Mouse (Mus musculus) kidney, embryonic 16.5 days (tissue): Measurements from ENCODE around the gene Lrrc23. TPM values are rescaled to one million over a fixed set of nuclear protein-coding genes. Genes with fewer than 3 reads are reported as not detected.
A peak's percentile ranks its signal among the peaks of the same experiment; 100 is the strongest.
"Not testable (repeated sequence)": the region's sequence is repeated elsewhere in the genome, so short reads cannot be mapped to it uniquely, and the experiment has no call there.

Experiments
- ATAC-seq: fragments of 200-750 bp; cut with Nextera tagmentation; 2 replicates; pipeline ENCODE4 v1.8.0; 2017; ENCODE audit warnings: moderate TSS enrichment; ENCODE audit not compliant: low FRiP score, low TSS enrichment
- H3K27ac ChIP-seq: fragments of 300-500 bp; sonication (generic); 2 replicates; pipeline ENCODE4 v1.5.1; 2014; ENCODE audit warnings: low read length
- H3K27me3 ChIP-seq: fragments of 300-500 bp; sonication (generic); 2 replicates; pipeline ENCODE4 v1.6.1; 2014; ENCODE audit warnings: low read length, control low read depth, mixed read lengths; ENCODE audit not compliant: insufficient read depth
- H3K36me3 ChIP-seq: fragments of 300-500 bp; sonication (generic); 2 replicates; pipeline ENCODE4 v1.6.1; 2014; ENCODE audit warnings: low read length, control low read depth, mixed read lengths; ENCODE audit not compliant: insufficient read depth
- H3K4me1 ChIP-seq: fragments of 300-500 bp; sonication (generic); 2 replicates; pipeline ENCODE4 v1.6.1; 2014; ENCODE audit warnings: low read length, control low read depth, mixed read lengths; ENCODE audit not compliant: insufficient read depth
- H3K4me2 ChIP-seq: fragments of 300-500 bp; sonication (generic); replicated peaks from 2 replicates; pipeline ENCODE4 v1.6.1; 2014; ENCODE audit warnings: low read depth, low read length
- H3K4me3 ChIP-seq: fragments of 300-500 bp; sonication (generic); 2 replicates; pipeline ENCODE4 v1.5.1; 2014; ENCODE audit warnings: mild to moderate bottlenecking, low read length
- H3K9ac ChIP-seq: fragments of 300-500 bp; sonication (generic); replicated peaks from 2 replicates; pipeline ENCODE4 v1.6.1; 2014; ENCODE audit warnings: low read length
- H3K9me3 ChIP-seq: fragments of 300-500 bp; sonication (generic); 2 replicates; pipeline ENCODE4 v1.6.1; 2016; ENCODE audit warnings: low read length, control low read depth
- WGBS: fragments of 180-500 bp; shearing (Covaris S2); extraction: QIAGEN DNeasy Blood & Tissue Kit; methylation state at CpG from one replicate; pipeline ENCODE4 v1.1.7; 2014; 5-methylcytosine and 5-hydroxymethylcytosine counted together
- polyA plus RNA-seq: library from polyadenylated mRNA; unstranded; fragments of >200 nt; fragmentation: Nextera tagmentation; extraction: Ambion mirVana; gene quantifications from 2 replicates; pipeline ENCODE4 v1.2.1, GENCODE M21; 2015

The Lrrc23 gene
- polyA plus RNA-seq, 1 experiment from 2014 or later, result 1.0 TPM

DNA sequence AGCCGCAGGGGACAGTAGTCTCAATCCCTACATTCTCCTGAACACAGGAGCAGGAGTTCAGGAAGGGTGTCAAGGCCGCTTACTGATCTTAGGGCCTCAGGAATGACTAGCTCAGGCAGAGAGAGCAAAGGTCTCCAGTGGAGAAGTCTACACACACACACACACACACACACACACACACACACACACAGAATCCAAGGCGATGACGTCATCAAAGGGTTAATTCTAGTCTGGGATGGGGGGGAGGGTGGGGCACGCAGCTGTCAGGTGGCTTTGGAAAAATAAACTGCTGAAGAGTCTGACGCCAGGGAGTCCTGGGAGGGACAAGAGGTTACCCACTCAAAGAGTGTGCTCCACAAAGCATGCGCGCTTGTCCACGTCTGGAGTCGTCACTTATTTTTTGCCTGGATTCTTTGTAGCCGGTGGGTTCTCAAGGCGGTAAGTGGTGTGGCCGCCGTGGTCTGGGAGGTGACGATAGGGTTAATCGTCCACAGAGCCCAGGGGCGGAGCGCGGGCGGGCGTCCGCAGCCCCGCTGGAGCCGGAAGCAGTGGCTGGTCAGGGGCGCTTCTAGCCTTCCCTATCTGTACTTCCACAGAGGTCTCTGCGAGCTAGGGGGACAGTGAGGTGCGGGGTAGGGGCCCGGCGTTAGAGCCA, 29.0 kb upstream of the Lrrc23 start, which contains the start of gene Spsb2:
Gene Spsb2, plus strand, starts transcription at position 304 of the 655 bp plus-strand sequence.
- Histone ChIP-seq H3K9me3 (no peaks in the 10 kb centered on the region), H3K36me3 (peaks cover 11% of the 10 kb centered on the region), H3K27ac (peak within 1 kb of the TSS; percentile 98), H3K27me3 (no peaks in the 10 kb centered on the region), H3K4me2 (peak within 1 kb of the TSS; percentile 98), H3K9ac (peak within 1 kb of the TSS; percentile 86), H3K4me3 (peak within 1 kb of the TSS; percentile 72), H3K4me1 (peaks cover 37% of the 10 kb centered on the region)
- peak; percentile 71 for ATAC-seq
- 3% methylated on average over 29 of the region's 29 CpGs for WGBS

GRCm38 (mm10) chr6:124807986-124808357, 28.4 kb upstream of the Lrrc23 start:
- Histone ChIP-seq H3K27ac (peak overlapping the region; percentile 98), H3K9me3 (no peaks in the 10 kb centered on the region), H3K36me3 (peaks cover 11% of the 10 kb centered on the region), H3K4me3 (peak overlapping the region; percentile 72), H3K4me2 (peak overlapping the region; percentile 98), H3K4me1 (peaks cover 36% of the 10 kb centered on the region), H3K27me3 (no peaks in the 10 kb centered on the region), H3K9ac (peak overlapping the region; percentile 86)
- ATAC-seq, result no peak
- 71% methylated on average over 6 of the region's 6 CpGs for WGBS

- no peak overlapping the region for H3K4me3 ChIP-seq
- WGBS, result 85% methylated on average over 4 of the region's 4 CpGs
- H3K36me3 ChIP-seq, result peaks cover 11% of the 10 kb centered on the region
- peaks cover 30% of the 10 kb centered on the region for H3K4me1 ChIP-seq
- H3K27ac ChIP-seq, result no peak overlapping the region
- H3K27me3 ChIP-seq, result no peaks in the 10 kb centered on the region
- H3K9ac ChIP-seq, result no peak overlapping the region
- H3K9me3 ChIP-seq, result no peaks in the 10 kb centered on the region
- H3K4me2 ChIP-seq, result no peak overlapping the region
- ATAC-seq, result no peak
Measured at GRCm38 (mm10) chr6:124807366-124807765, 27.8 kb upstream of the Lrrc23 start.

- Histone ChIP-seq H3K4me3 (peak overlapping the region; percentile 56; the same call in 1 of the 2 replicates), H3K27ac (peak overlapping the region; percentile 98), H3K36me3 (peaks cover 3% of the 10 kb centered on the region), H3K9me3 (no peaks in the 10 kb centered on the region), H3K27me3 (no peaks in the 10 kb centered on the region), H3K4me2 (peak overlapping the region; percentile 83), H3K4me1 (peaks cover 22% of the 10 kb centered on the region), H3K9ac (peak overlapping the region; percentile 3; the same call in 1 of the 2 replicates)
- ATAC-seq, result no peak
- WGBS, result 75% methylated on average over 7 of the region's 7 CpGs
Measured at GRCm38 (mm10) chr6:124806446-124807140, 27.1 kb upstream of the Lrrc23 start.

DNA sequence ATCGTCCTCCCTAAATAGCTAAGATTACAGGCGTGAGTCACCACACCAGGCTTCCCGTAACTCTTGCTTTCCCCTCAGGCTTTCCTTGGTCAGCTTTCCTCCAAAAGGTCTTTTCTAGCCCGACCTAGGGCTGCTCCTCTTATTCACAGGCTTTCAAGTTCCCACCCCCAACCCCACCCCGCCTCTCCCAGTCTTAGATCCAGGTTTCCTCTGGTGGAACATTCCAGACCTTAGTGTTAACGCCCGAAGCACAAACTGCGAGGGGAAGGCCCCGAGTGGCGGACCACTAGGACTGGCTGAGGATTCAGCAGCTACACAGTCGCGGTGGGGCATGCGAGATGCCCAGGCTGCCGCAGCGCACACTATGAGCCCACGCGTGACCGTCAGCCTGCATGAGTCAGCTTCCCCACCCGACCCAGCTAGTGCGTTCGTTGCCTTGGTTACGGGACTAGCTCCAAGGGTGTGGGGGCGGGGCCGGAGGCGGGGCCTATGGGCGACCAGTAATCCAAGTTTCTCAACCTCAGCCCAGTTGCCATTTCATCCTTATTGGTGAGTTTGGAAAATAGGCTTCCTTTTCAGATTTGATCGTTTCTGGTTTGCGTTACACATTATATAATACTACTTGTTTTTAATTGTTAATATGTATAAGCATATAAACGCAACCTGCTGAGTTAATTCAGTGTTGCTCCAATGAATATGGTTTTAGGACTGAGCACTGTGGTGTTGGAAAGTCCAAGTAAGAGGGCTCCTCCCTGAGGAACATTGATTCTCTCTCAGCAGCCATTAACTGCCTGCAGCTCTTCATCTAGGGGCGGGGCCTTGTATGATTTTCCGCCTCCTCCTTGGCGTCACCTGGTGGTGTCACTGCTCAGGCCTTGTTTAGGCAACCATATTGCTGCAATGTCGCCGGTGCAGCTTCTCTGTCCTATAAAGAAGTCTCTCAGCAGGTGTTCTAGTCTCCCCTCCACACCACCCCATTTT, 26.1 kb upstream of the Lrrc23 start:
- Histone ChIP-seq H3K4me1 (peaks cover 22% of the 10 kb centered on the region), H3K27ac (peak overlapping the region; percentile 98), H3K36me3 (no peaks in the 10 kb centered on the region), H3K9me3 (no peaks in the 10 kb centered on the region), H3K4me2 (peak overlapping the region; percentile 83), H3K9ac (peak overlapping the region; percentile 72), H3K4me3 (peak overlapping the region; percentile 56), H3K27me3 (no peaks in the 10 kb centered on the region)
- under 1% methylated on average over 34 of the region's 34 CpGs for WGBS
- ATAC-seq, result peak; percentile 72

DNA sequence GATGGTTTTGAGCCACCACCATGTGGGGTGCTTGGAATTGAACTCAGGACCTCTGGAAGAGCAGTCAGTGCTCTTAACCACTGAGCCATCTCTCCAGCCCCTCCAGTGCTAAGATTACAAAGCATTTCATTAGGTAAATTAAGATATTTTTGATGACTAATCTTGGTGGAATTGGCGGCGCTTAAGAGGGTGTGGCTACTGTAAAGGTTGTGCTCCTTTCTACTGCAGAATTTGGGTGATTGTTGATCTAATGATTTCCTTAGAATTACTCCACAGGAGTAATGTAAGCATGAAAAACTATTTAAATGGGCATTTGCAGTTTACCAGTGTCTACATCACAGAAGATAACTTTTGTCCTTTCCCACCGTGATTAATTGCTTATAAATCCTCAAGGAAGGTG, 24.8 kb upstream of the Lrrc23 start:
- no peaks in the 10 kb centered on the region for H3K27me3 ChIP-seq
- H3K36me3 ChIP-seq, result no peaks in the 10 kb centered on the region
- ATAC-seq, result no peak
- peak overlapping the region; percentile 98; the same call in 1 of the 2 replicates for H3K27ac ChIP-seq
- peaks cover 12% of the 10 kb centered on the region for H3K4me1 ChIP-seq
- no peak overlapping the region for H3K9ac ChIP-seq
- no peak overlapping the region for H3K4me2 ChIP-seq
- no peak overlapping the region for H3K4me3 ChIP-seq
- H3K9me3 ChIP-seq, result no peaks in the 10 kb centered on the region
- WGBS, result 83% methylated on average over 3 of the region's 3 CpGs

DNA sequence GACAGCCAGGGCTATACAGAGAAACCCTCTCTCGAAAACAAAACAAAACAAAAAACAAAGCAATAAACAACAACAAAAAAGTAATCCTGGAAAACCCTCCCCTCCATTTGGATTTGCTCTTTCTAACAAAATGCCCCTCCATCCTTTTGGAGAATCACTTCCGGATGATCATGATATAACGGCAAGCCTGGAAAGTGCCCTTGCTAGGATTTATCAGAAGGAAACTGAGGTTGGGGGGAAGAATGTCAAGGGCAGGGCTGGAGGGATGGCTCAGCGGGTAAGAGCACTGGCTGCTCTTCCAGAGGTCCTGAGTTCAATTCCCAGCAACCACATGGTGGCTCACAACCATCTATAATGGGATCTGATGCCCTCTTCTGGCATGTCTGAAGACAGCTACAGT, 24.2 kb upstream of the Lrrc23 start:
- not testable (repeated sequence) for H3K27me3 ChIP-seq, H3K36me3 ChIP-seq, ATAC-seq, H3K9ac ChIP-seq, H3K4me2 ChIP-seq, H3K4me3 ChIP-seq, H3K27ac ChIP-seq, H3K9me3 ChIP-seq
- peaks cover 12% of the 10 kb centered on the region for H3K4me1 ChIP-seq
- 94% methylated on average over 4 of the region's 4 CpGs for WGBS

DNA sequence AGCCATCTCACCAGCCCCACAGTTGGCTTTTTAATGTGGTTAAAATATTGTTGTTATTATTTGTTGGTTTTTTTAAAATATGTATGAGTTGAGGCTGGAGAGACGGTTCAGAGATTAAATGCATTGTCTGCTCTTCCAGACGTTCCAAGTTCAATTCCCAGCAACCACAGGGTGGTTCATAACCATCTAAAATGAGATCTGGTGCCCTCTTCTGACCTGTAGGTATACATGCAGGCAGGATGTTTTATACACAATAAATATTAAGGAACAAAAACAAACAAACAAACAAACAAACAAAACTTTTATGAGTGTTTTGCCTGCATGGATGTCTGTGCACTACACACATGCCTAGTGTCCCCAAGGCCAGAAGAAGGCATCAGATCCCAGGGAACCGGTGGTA, 23.5 kb upstream of the Lrrc23 start:
- no peaks in the 10 kb centered on the region for H3K9me3 ChIP-seq
- no peaks in the 10 kb centered on the region for H3K27me3 ChIP-seq
- H3K4me2 ChIP-seq, result no peak overlapping the region
- WGBS, result 85% methylated on average over 3 of the region's 3 CpGs
- H3K36me3 ChIP-seq, result no peaks in the 10 kb centered on the region
- H3K4me3 ChIP-seq, result no peak overlapping the region
- peaks cover 9% of the 10 kb centered on the region for H3K4me1 ChIP-seq
- no peak overlapping the region for H3K9ac ChIP-seq
- ATAC-seq, result no peak
- H3K27ac ChIP-seq, result no peak overlapping the region

DNA sequence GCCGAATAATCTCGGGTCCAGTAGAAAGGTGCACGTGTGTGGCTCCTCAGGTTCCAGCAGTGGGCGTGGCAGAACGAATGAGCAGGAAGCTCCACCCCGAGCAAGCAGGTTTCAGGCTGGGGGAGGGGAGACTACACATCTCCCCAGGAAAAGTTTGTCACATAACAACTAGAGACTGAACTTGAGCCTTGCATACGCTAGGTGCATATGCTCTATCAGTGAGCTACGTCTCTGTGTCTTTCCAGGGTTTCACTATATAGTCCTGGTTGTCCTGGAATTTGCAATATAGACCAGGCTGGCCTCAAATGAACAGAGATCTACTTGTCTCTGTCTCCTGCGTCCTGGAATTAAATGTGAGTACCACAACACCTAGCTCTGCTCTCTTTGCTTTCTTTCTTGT, 22.9 kb upstream of the Lrrc23 start:
- H3K9ac ChIP-seq, H3K4me1 ChIP-seq, H3K9me3 ChIP-seq, H3K36me3 ChIP-seq, H3K27ac ChIP-seq, H3K4me3 ChIP-seq, H3K27me3 ChIP-seq, ATAC-seq: not testable (repeated sequence)
- WGBS, result 25% methylated on average over 4 of the region's 9 CpGs
- peak overlapping the region; percentile 26; the same call in 1 of the 2 replicates for H3K4me2 ChIP-seq
